Mouse (Mus musculus) G1E-ER4 (cell line): ENCODE measurements around the gene Mex3a. TPM values are rescaled to one million over a fixed set of nuclear protein-coding genes. Genes with fewer than 3 reads are reported as not detected.

Experiments used
- GATA1 ChIP-seq: IDR thresholded peaks from one replicate; pipeline ENCODE4 v1.8.0; 2012; ENCODE audit warnings: low read length, inconsistent platforms
- polyA plus RNA-seq: library from polyadenylated mRNA; stranded (reverse); fragments of >175 nt; gene quantifications from 2 replicates; pipeline ENCODE4 v1.2.3, GENCODE M21; 2012

Gene Mex3a
- polyA plus RNA-seq, 1 experiment, result 9.9 TPM

DNA sequence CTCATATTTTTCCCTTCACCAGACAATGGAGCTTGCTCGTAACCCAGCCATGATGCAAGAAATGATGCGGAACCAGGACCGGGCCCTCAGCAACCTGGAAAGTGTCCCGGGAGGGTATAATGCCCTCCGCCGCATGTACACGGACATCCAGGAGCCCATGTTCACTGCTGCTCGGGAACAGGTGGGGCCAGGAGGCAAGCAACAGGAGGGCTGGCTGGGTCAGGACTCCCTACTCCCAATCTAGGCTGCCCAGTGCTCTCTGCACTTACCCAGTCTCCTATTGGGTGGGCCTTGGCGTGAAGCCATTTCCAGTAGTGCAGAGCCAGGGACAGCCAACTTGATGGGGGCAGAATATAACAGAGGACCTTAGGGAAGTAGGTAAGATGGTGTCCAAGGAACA, 27.4 kb downstream of the Mex3a start:
- TF ChIP-seq GATA1, result no peak

GRCm38 (mm10) chr3:88561989-88562388, 29.8 kb downstream of the Mex3a start:
- no peak for TF ChIP-seq GATA1

DNA sequence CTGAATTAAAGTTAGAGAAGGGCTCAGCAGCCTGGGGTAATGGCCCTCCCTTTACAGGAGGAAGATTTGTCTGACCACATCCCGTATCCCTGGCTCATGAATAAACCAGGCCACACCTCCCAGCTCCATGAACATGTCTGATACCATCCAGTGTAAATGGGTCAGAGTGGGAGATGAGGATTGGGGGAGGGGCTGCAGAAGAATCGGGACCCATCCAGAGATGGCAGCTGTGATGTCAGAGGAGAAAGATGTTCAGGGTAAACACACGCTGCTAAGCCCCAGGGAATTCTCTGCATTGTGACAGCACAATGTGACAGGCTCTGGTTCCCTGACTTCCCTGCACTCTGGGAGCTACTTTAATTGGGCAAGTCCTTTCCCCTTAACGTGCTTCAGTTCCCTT, 31.2 kb downstream of the Mex3a start:
- no peak for TF ChIP-seq GATA1

GRCm38 (mm10) chr3:88563966-88564365, 31.8 kb downstream of the Mex3a start:
- TF ChIP-seq GATA1, result no peak

GRCm38 (mm10) chr3:88566116-88566515, 33.9 kb downstream of the Mex3a start:
- TF ChIP-seq GATA1, result no peak

GRCm38 (mm10) chr3:88566536-88567061, 34.4 kb downstream of the Mex3a start:
- no peak for TF ChIP-seq GATA1

DNA sequence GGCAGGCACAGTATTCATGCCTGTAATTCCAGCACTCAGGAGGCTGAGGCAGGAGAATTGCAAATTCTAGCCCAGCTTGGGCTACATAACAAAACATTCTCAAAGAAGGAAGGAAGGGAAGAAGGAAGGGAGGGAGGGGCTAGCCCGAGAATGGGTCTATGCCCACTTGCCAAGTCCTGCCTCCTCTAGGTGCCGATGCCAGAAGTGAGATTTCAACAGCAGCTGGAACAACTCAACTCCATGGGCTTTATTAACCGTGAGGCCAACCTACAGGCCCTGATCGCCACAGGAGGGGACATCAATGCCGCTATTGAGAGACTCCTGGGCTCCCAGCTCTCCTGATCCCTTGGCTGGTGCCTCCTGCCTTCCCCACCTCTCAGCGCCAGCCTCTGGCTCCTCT, 35.7 kb downstream of the Mex3a start:
- no peak for TF ChIP-seq GATA1

- TF ChIP-seq GATA1, result no peak
These were observed 36.4 kb downstream of the Mex3a start for GRCm38 (mm10) chr3:88568615-88569014.

DNA sequence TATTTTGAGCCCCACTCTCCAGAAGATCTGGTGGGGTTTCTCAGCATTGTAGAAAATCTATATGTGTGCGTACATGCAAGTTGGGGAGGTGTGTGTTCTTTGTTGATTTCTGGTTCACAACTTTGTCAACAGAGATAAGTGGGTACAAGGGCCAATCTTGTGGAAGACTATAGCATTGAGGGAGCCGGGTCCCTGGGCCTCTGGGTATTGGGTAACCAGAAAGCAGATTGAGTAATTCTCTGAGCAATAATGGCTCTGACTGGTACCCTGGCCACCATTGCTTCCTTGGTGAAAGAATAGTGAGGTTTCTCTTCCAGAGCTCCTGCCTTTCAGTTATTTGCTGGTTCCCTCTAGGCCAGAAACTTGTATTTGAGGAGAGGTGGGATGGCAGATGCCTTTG, 36.9 kb downstream of the Mex3a start:
- no peak for TF ChIP-seq GATA1

DNA sequence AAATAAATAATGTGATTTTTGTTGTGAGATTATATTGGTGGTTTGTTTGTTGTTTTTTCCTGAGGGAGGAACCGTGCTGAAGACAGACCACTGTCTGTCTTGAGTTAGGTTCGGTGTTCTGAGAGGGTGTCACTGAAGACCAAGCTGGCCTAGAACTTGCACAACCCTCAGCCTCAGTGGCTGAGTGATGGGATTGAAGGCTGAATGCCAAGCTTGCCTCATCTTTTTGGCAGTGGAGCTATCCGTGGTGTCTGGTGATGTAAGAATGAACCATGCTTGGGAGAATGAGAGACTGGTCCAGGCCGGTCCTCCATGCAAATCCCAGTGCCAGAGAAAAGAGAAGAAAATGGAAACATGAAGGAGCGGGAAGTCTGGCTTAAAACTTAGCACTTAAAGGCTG, 37.5 kb downstream of the Mex3a start:
- no peak for TF ChIP-seq GATA1

DNA sequence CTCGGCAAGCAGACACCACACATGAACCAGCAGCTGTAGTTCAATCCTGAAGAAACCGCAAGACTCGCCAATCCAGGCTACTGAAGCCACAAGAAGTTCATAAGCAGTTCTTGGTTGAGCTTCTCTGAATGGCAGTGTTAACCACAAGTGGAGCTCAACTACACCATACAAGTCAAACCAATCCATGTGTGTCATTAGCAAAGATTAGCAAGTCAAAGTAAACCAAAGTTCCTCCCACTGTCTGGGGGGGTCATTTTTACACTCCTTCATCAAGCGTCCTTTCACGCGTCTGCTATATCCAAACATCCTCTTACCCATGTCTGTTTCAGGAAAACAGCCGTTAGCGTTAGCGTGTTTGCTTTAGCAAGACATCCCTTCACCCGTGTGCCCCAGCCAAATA, 38.1 kb downstream of the Mex3a start:
- no peak for TF ChIP-seq GATA1

DNA sequence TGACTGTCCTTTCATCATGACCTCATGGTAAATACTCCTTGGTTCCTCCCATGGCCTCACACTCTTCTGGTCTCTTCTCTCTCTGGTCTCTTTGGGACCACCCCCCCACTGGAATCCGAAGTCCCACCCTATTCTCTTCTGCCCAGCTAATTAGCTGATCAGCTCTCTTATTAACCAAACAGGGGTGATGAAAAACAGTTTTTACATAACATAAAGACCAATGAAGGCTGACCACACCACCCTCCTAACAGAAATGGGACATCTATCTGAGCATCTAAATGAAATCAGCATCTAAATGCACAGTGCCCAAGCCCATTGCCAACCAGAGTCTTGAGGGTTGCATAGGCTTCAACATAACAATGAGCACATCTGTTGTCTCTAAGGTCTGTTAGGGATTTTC, 39.7 kb downstream of the Mex3a start:
- no peak for TF ChIP-seq GATA1

GRCm38 (mm10) chr3:88572835-88573234, 40.6 kb downstream of the Mex3a start:
- no peak for TF ChIP-seq GATA1

- no peak for TF ChIP-seq GATA1
These were observed 41.6 kb downstream of the Mex3a start for GRCm38 (mm10) chr3:88573810-88574209.

DNA sequence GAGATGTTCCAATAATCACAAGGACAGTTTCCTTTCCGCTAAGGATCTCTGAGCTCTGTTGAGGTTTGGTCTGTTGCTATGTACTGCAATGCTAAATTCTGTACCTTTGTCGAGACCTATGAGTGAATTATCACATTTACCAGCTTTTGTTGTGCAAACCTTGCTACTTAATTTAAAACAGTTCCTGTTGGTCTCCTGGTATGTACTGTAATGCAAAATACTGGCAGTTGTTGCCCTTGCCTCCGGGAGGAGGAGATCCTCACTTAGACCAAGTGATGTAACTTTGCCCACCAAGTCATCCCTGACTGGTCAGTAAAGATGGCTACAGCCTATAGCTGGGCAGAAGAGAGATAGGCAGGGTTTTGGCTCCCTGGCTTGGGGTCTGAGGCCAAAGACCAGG, 43.3 kb downstream of the Mex3a start, which contains the start of gene Ssr2:
Gene Ssr2 (plus strand): TSS at position 337 of the 400 bp plus-strand sequence.
- TF ChIP-seq GATA1, result no peak

DNA sequence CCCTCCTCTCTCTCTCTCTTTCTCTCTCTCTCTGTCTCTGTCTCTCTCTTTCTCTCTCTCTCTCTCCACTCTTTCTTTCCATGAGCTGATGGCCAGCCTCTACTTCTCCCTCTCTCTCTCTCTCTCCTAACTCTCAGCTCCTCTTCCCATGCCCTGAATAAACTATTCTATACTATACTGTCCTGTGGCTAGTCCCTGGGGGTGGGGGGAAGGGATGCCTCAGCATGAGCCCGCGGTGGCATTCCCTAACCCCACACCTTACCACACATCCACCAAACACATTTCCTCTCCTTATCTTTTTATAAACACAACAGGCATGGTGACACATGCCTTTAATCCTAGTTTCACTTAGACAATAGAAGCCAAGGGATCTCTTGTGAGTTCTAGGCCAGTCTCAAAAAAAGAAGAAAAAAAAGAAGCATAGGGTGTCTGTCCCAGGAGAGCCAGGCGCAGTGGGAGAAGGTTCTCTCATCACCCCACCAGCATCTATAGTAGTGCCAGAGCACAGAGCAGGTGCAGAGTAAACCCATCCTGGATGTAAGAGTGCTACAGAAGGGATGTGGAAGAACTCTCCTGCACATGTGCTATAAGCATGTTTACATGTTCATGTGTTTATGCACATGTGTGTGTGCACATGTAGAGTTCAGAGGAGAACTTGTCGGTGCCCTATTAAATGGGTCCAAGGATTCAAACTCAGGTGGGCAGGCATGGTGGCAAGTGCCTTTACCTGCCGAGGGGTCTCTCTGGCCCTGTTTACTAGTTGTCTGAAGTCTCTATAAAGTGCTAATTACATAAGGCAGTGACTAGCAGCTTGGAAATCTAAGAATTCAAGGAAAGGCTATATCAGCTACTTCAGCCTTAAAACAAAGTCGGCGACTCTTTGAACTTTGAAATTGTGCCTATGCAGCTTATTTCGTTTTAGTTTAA, 46.6 kb downstream of the Mex3a start:
- TF ChIP-seq GATA1, result no peak
